Mouse (Mus musculus) liver, postnatal 0 days (tissue): Measurements from ENCODE around the gene Otud4.

ENCODE experiments used
- CTCF ChIP-seq: sonication (generic); IDR thresholded peaks from 2 replicates; pipeline ENCODE4 v1.5.1; 2016; ENCODE audit warnings: antibody characterized with exemption, low read depth
- EP300 ChIP-seq: IDR thresholded peaks from 2 replicates; pipeline ENCODE4 v1.6.1; 2016; ENCODE audit warnings: antibody characterized with exemption, low read depth, mild to moderate bottlenecking

DNA sequence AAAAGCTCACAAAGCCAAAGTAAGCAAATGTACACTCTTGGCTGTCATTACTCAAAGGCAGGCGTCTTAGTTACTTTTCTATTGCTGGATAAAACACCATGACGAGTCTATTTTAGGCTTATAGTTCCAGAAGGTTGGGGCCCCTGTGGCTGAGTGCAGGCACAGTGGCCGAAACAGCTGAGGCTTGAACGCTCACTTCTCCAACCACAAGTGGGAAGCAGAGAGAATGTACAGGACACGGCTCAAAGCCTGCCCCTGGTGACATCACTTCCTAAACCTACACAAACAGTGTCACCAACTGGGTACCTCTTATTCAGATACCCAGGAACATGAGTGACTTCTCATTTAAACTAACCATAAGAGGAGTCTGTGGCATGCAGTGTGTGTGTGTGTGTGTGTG lies 26.5 kb upstream of the Otud4 start:
- TF ChIP-seq CTCF (peak; percentile 37), EP300 (no peak)
